Mouse (Mus musculus) midbrain, embryonic 16.5 days (tissue): ENCODE data around the gene 9530068E07Rik. TPM values are rescaled to one million over a fixed set of nuclear protein-coding genes. Genes with fewer than 3 reads are reported as not detected.
A peak's percentile ranks its signal among the peaks of the same experiment; 100 is the strongest.
"Not testable (repeated sequence)": the region's sequence is repeated elsewhere in the genome, so short reads cannot be mapped to it uniquely, and the experiment has no call there.

Experiments
- ATAC-seq: fragments of 200-750 bp; cut with Nextera tagmentation; 2 replicates; pipeline ENCODE4 v1.8.0; 2017; ENCODE audit warnings: moderate TSS enrichment
- H3K27ac ChIP-seq: fragments of 300-500 bp; sonication (generic); 2 replicates; pipeline ENCODE4 v1.5.1; 2014; ENCODE audit warnings: mild to moderate bottlenecking, low read length, mixed read lengths
- H3K27me3 ChIP-seq: fragments of 300-500 bp; sonication (generic); 2 replicates; pipeline ENCODE4 v1.6.1; 2014; ENCODE audit warnings: low read depth, low read length, mixed read lengths; ENCODE audit not compliant: control insufficient read depth, insufficient read depth
- H3K36me3 ChIP-seq: fragments of 300-500 bp; sonication (generic); 2 replicates; pipeline ENCODE4 v1.6.1; 2014; ENCODE audit warnings: mild to moderate bottlenecking, low read length, moderate library complexity, mixed read lengths; ENCODE audit not compliant: control insufficient read depth, insufficient read depth
- H3K4me1 ChIP-seq: fragments of 300-500 bp; sonication (generic); 2 replicates; pipeline ENCODE4 v1.6.1; 2014; ENCODE audit warnings: mild to moderate bottlenecking, low read length, mixed read lengths; ENCODE audit not compliant: control insufficient read depth, insufficient read depth
- H3K4me2 ChIP-seq: fragments of 300-500 bp; sonication (generic); 2 replicates; pipeline ENCODE4 v1.6.1; 2014; ENCODE audit warnings: mild to moderate bottlenecking, low read length, mixed read lengths
- H3K4me3 ChIP-seq: fragments of 300-500 bp; sonication (generic); 2 replicates; pipeline ENCODE4 v1.5.1; 2014; ENCODE audit warnings: low read depth, mild to moderate bottlenecking, low read length, moderate library complexity, mixed read lengths
- H3K9ac ChIP-seq: fragments of 300-500 bp; sonication (generic); 2 replicates; pipeline ENCODE4 v1.6.1; 2014; ENCODE audit warnings: low read depth, low read length, mixed read lengths
- H3K9me3 ChIP-seq: fragments of 300-500 bp; sonication (generic); replicated peaks from 2 replicates; pipeline ENCODE4 v1.6.1; 2014; ENCODE audit warnings: mild to moderate bottlenecking, low read length, mixed read lengths; ENCODE audit not compliant: control insufficient read depth, poor library complexity, severe bottlenecking
- WGBS: fragments of 180-500 bp; shearing (Covaris S2); extraction: QIAGEN DNeasy Blood & Tissue Kit; methylation state at CpG from one replicate; pipeline ENCODE4 v1.1.7; 2014; 5-methylcytosine and 5-hydroxymethylcytosine counted together
- polyA plus RNA-seq: library from polyadenylated mRNA; unstranded; fragments of >200 nt; fragmentation: Nextera tagmentation; extraction: Ambion mirVana; gene quantifications from 2 replicates; pipeline ENCODE4 v1.2.1, GENCODE M21; 2015

9530068E07Rik gene
- polyA plus RNA-seq, result 130 and 138 TPM in 2 replicates

- peak within 1 kb of the TSS; percentile 96 for H3K9ac ChIP-seq
- H3K4me1 ChIP-seq, result peaks cover 21% of the 10 kb centered on the region
- H3K27me3 ChIP-seq, result no peaks in the 10 kb centered on the region
- H3K4me3 ChIP-seq, result peak within 1 kb of the TSS; percentile 96
- H3K4me2 ChIP-seq, result peak within 1 kb of the TSS; percentile 87
- ATAC-seq, result peak; percentile 96
- WGBS, result 1% methylated on average over 38 of the region's 38 CpGs
- H3K36me3 ChIP-seq, result no peaks in the 10 kb centered on the region
- peak within 1 kb of the TSS; percentile 92 for H3K27ac ChIP-seq
- H3K9me3 ChIP-seq, result no peaks in the 10 kb centered on the region
These were observed at the start of gene 9530068E07Rik for GRCm38 (mm10) chr11:52395940-52396596. TSS of gene 9530068E07Rik (plus strand) at chr11:52396428.

GRCm38 (mm10) chr11:52346635-52347005 is 49.6 kb upstream of the 9530068E07Rik start:
- 9% methylated on average over 12 of the region's 12 CpGs for WGBS
- H3K4me2 ChIP-seq, result peak overlapping the region; percentile 39
- H3K9me3 ChIP-seq, result no peaks in the 10 kb centered on the region
- ATAC-seq, result peak; percentile 55
- H3K27me3 ChIP-seq, result no peaks in the 10 kb centered on the region
- no peaks in the 10 kb centered on the region for H3K36me3 ChIP-seq
- H3K9ac ChIP-seq, result no peak overlapping the region
- peak overlapping the region; percentile 38 for H3K27ac ChIP-seq
- no peaks in the 10 kb centered on the region; the same call in 1 of the 2 replicates for H3K4me1 ChIP-seq
- peak overlapping the region; percentile 2; the same call in 1 of the 2 replicates for H3K4me3 ChIP-seq

- ATAC-seq, result no peak
- H3K4me1 ChIP-seq, result no peaks in the 10 kb centered on the region; the same call in 1 of the 2 replicates
These were observed 48.1 kb upstream of the 9530068E07Rik start for GRCm38 (mm10) chr11:52348156-52348555.

GRCm38 (mm10) chr11:52348724-52349123 is 47.5 kb upstream of the 9530068E07Rik start:
- WGBS, result 65% methylated on average over 3 of the region's 3 CpGs
- Histone ChIP-seq H3K9ac (no peak overlapping the region), H3K4me2 (no peak overlapping the region), H3K27me3 (no peaks in the 10 kb centered on the region), H3K36me3 (no peaks in the 10 kb centered on the region), H3K4me3 (no peak overlapping the region), H3K4me1 (no peaks in the 10 kb centered on the region; the same call in 1 of the 2 replicates), H3K27ac (no peak overlapping the region), H3K9me3 (no peaks in the 10 kb centered on the region)
- ATAC-seq, result no peak

More at GRCm38 (mm10) chr11:52348156-52348555, 48.1 kb upstream of the 9530068E07Rik start:
- Histone ChIP-seq H3K9ac (no peak overlapping the region), H3K27me3 (no peaks in the 10 kb centered on the region), H3K4me3 (no peak overlapping the region), H3K36me3 (no peaks in the 10 kb centered on the region), H3K9me3 (no peaks in the 10 kb centered on the region), H3K4me2 (no peak overlapping the region), H3K27ac (no peak overlapping the region)
- WGBS, result 90% methylated on average over 4 of the region's 4 CpGs

GRCm38 (mm10) chr11:52350924-52351323 is 45.3 kb upstream of the 9530068E07Rik start:
- WGBS, result 0% methylated on average over 5 of the region's 9 CpGs
- H3K27ac ChIP-seq, result no peak overlapping the region
- H3K4me3 ChIP-seq, result no peak overlapping the region
- H3K36me3 ChIP-seq, result no peaks in the 10 kb centered on the region
- no peaks in the 10 kb centered on the region for H3K27me3 ChIP-seq
- H3K4me2 ChIP-seq, result no peak overlapping the region
- no peaks in the 10 kb centered on the region for H3K9me3 ChIP-seq
- H3K4me1 ChIP-seq, result no peaks in the 10 kb centered on the region; the same call in 1 of the 2 replicates
- no peak for ATAC-seq
- no peak overlapping the region for H3K9ac ChIP-seq

- Histone ChIP-seq H3K36me3 (no peaks in the 10 kb centered on the region), H3K4me2 (no peak overlapping the region), H3K27ac (no peak overlapping the region), H3K4me3 (no peak overlapping the region), H3K9me3 (no peaks in the 10 kb centered on the region), H3K27me3 (no peaks in the 10 kb centered on the region), H3K4me1 (no peaks in the 10 kb centered on the region), H3K9ac (no peak overlapping the region)
- ATAC-seq, result no peak
- WGBS, result 86% methylated on average over 3 of the region's 3 CpGs
These were observed 44.0 kb upstream of the 9530068E07Rik start for GRCm38 (mm10) chr11:52352271-52352670.

GRCm38 (mm10) chr11:52354644-52355043 is 41.6 kb upstream of the 9530068E07Rik start:
- H3K9ac ChIP-seq, result no peak overlapping the region
- no peak for ATAC-seq
- H3K27ac ChIP-seq, result no peak overlapping the region
- H3K9me3 ChIP-seq, result no peaks in the 10 kb centered on the region
- H3K4me2 ChIP-seq, result no peak overlapping the region
- no peak overlapping the region for H3K4me3 ChIP-seq
- 86% methylated on average over 5 of the region's 5 CpGs for WGBS
- H3K4me1 ChIP-seq, result peaks cover under 1% of the 10 kb centered on the region
- H3K27me3 ChIP-seq, result no peaks in the 10 kb centered on the region
- H3K36me3 ChIP-seq, result no peaks in the 10 kb centered on the region

GRCm38 (mm10) chr11:52355601-52356000 is 40.6 kb upstream of the 9530068E07Rik start:
- Histone ChIP-seq H3K9ac (no peak overlapping the region), H3K27me3 (no peaks in the 10 kb centered on the region), H3K9me3 (no peaks in the 10 kb centered on the region), H3K27ac (no peak overlapping the region), H3K4me3 (no peak overlapping the region), H3K4me1 (peaks cover 5% of the 10 kb centered on the region), H3K36me3 (no peaks in the 10 kb centered on the region), H3K4me2 (no peak overlapping the region)
- no peak for ATAC-seq
- 95% methylated on average over 1 of the region's 1 CpGs for WGBS

GRCm38 (mm10) chr11:52357091-52357490 is 39.1 kb upstream of the 9530068E07Rik start:
- H3K4me2 ChIP-seq, H3K36me3 ChIP-seq, H3K27ac ChIP-seq, H3K27me3 ChIP-seq, ATAC-seq, H3K4me3 ChIP-seq, H3K9ac ChIP-seq, H3K9me3 ChIP-seq: not testable (repeated sequence)
- peaks cover 11% of the 10 kb centered on the region for H3K4me1 ChIP-seq
- 96% methylated on average over 5 of the region's 5 CpGs for WGBS
